Mouse (Mus musculus) embryonic facial prominence, embryonic 13.5 days (tissue): ENCODE measurements around the gene Abca5. TPM values are rescaled to one million over a fixed set of nuclear protein-coding genes. Genes with fewer than 3 reads are reported as not detected.

ENCODE experiments used
- ATAC-seq: fragments of 200-750 bp; cut with Nextera tagmentation; 2 replicates; pipeline ENCODE4 v1.8.0; 2017; ENCODE audit warnings: low read depth; ENCODE audit not compliant: insufficient number of reproducible peaks, insufficient read depth, low FRiP score, low TSS enrichment
- H3K27ac ChIP-seq: fragments of 300-500 bp; sonication (generic); 2 replicates; pipeline ENCODE4 v1.5.1; 2015; ENCODE audit warnings: moderate library complexity, mild to moderate bottlenecking, inconsistent platforms
- H3K27me3 ChIP-seq: fragments of 300-500 bp; sonication (generic); 2 replicates; pipeline ENCODE4 v1.6.1; 2015; ENCODE audit warnings: mild to moderate bottlenecking, inconsistent platforms
- H3K36me3 ChIP-seq: fragments of 300-500 bp; sonication (generic); 2 replicates; pipeline ENCODE4 v1.6.1; 2015; ENCODE audit warnings: mild to moderate bottlenecking, inconsistent platforms
- H3K4me1 ChIP-seq: fragments of 300-500 bp; sonication (generic); 2 replicates; pipeline ENCODE4 v1.6.1; 2015; ENCODE audit warnings: inconsistent platforms
- H3K4me2 ChIP-seq: fragments of 300-500 bp; sonication (generic); 2 replicates; pipeline ENCODE4 v1.6.1; 2015; ENCODE audit warnings: moderate library complexity, mild to moderate bottlenecking, inconsistent platforms
- H3K4me3 ChIP-seq: fragments of 300-500 bp; sonication (generic); 2 replicates; pipeline ENCODE4 v1.5.1; 2015; ENCODE audit warnings: mild to moderate bottlenecking, inconsistent platforms
- H3K9ac ChIP-seq: fragments of 300-500 bp; sonication (generic); 2 replicates; pipeline ENCODE4 v1.6.1; 2015; ENCODE audit warnings: mild to moderate bottlenecking, inconsistent platforms
- H3K9me3 ChIP-seq: fragments of 300-500 bp; sonication (generic); 2 replicates; pipeline ENCODE4 v1.6.1; 2016; ENCODE audit warnings: inconsistent platforms
- WGBS: fragments of 180-500 bp; shearing (Covaris S2); methylation state at CpG from one replicate; pipeline ENCODE4 v1.1.7; 2015; ENCODE audit warnings: mixed read lengths; 5-methylcytosine and 5-hydroxymethylcytosine counted together
- polyA plus RNA-seq: library from polyadenylated mRNA; unstranded; fragments of >200 nt; fragmentation: Nextera tagmentation; extraction: Ambion mirVana; gene quantifications from 2 replicates; pipeline ENCODE4 v1.2.1, GENCODE M21; 2015

Gene Abca5
- polyA plus RNA-seq, 1 experiment from 2014 or later = 6.0 TPM

DNA sequence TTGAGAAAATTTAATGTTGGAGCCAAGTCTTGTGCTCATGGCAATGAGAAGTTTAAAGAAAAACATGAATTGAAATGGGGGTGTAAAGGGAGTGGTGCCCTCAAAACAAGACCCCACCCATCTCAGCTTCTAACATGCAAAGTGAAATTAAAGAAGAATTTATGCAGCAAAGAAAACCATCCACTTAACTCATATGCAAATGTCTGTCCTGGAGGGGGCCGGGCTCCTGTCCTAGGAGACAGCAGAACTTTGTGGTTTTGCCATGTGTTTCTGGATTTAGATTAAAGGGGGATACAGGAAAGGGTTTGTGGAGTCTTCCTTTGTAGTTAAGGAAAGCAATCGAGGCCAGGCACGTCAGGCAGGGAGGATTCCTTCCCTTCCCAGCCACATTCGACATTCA lies 79.6 kb downstream of the Abca5 start:
- Histone ChIP-seq H3K4me1 (no peaks in the 10 kb centered on the region), H3K27ac (no peak overlapping the region), H3K4me3 (no peak overlapping the region), H3K36me3 (no peaks in the 10 kb centered on the region), H3K27me3 (no peaks in the 10 kb centered on the region), H3K9me3 (peaks cover 3% of the 10 kb centered on the region; the same call in 1 of the 2 replicates), H3K4me2 (no peak overlapping the region), H3K9ac (no peak overlapping the region)
- ATAC-seq = no peak
- WGBS = 39% methylated on average over 4 of the region's 4 CpGs

DNA sequence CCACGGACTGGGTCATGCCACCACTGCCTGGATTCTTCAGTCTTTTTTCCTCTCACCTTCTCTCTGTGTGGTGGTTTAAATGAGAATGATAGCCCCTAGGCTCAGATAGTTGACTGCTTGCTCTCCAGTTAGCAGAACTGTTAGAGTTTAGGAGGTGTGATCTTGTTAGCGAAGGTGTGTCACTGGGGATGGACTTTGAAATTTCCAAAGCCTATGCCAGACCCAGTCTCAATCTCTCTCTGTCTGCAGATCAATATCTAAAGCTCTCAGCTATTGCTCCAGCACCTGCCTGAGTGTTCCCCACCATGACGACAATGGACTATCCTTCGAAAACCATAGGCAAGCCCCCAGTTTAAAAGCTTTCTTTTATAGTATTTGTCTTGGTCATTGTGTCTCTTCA lies 80.5 kb downstream of the Abca5 start:
- Histone ChIP-seq H3K9me3 (peaks cover 3% of the 10 kb centered on the region; the same call in 1 of the 2 replicates), H3K36me3 (no peaks in the 10 kb centered on the region), H3K4me3 (no peak overlapping the region), H3K4me2 (no peak overlapping the region), H3K27ac (no peak overlapping the region), H3K27me3 (no peaks in the 10 kb centered on the region), H3K4me1 (no peaks in the 10 kb centered on the region), H3K9ac (no peak overlapping the region)
- ATAC-seq = no peak
- WGBS = 95% methylated on average over 4 of the region's 4 CpGs

DNA sequence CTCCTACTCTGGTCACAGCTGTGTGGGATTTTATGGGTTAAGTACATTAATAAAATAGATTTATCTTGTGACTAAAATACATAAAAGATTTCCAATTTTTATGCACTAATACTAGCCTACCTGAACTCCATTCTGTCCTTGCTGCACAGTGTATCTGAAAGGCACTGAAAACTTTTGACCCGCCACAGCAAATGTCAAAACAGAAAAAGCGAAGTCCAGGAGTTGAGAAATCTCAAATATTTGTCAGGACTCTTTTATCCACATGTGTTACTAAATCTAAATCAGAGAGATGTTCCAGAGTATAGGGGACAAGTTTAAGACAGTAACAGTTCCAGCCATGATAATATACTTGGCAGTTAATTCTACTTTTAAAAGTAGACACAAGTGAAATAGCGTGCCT lies 85.3 kb downstream of the Abca5 start:
- 68% methylated on average over 3 of the region's 3 CpGs for WGBS
- Histone ChIP-seq H3K9ac (no peak overlapping the region), H3K36me3 (no peaks in the 10 kb centered on the region), H3K27me3 (no peaks in the 10 kb centered on the region), H3K4me2 (no peak overlapping the region), H3K4me1 (no peaks in the 10 kb centered on the region), H3K9me3 (no peaks in the 10 kb centered on the region), H3K4me3 (no peak overlapping the region), H3K27ac (no peak overlapping the region)
- no peak for ATAC-seq

DNA sequence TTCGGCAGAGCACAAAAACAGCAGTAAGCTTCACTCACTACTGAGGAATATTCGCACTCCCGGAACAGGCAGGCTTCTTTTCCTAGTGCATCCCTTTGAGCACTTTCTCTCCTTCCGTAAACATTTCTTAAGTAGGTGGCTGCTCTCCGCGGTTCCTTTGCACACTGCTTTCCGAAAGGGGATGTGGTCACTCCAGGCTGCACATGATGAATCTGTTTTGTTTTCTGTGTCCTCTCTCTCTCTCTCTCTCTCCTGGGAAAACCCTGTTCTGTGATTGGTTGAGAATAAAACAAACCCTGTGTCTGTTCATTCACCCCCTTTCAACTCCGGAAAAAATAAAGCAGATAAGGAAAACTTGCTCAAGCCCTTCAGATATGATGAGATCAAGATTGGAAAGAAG lies 86.0 kb downstream of the Abca5 start, which contains the start of gene Abca6:
Gene Abca6 (minus strand): TSS at position 243 of the 400 bp plus-strand sequence.
- ATAC-seq = no peak
- no peaks in the 10 kb centered on the region for H3K9me3 ChIP-seq
- no peaks in the 10 kb centered on the region for H3K36me3 ChIP-seq
- H3K4me3 ChIP-seq = peak within 1 kb of the TSS; percentile 31
- no peaks in the 10 kb centered on the region for H3K4me1 ChIP-seq
- peak within 1 kb of the TSS; percentile 49 for H3K9ac ChIP-seq
- 9% methylated on average over 8 of the region's 8 CpGs for WGBS
- no peak within 1 kb of the TSS for H3K27ac ChIP-seq
- H3K4me2 ChIP-seq = peak within 1 kb of the TSS; percentile 53
- no peaks in the 10 kb centered on the region for H3K27me3 ChIP-seq

DNA sequence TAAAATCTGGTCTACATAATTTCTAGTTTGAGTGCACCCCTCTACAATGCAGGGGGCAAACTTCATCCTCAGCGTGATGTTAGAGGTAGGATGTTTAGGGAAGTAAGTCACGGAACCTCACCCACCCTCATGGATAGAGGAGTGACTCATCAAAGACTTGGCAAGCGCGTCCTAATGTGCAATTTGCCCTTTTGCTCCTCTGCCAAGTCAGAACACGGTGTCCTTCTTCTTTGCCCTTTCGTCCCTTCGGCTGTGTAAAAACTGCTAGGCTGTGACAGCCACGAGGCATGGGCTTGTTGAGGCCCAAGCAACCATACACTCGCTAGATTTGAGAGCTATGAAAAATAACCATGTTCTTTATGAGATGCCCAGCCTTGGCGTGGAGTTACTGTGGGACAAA lies 92.8 kb downstream of the Abca5 start:
- Histone ChIP-seq H3K36me3 (no peaks in the 10 kb centered on the region), H3K9me3 (peaks cover 3% of the 10 kb centered on the region; the same call in 1 of the 2 replicates), H3K27me3 (no peaks in the 10 kb centered on the region), H3K27ac (no peak overlapping the region), H3K4me1 (no peaks in the 10 kb centered on the region), H3K4me3 (no peak overlapping the region), H3K4me2 (no peak overlapping the region), H3K9ac (no peak overlapping the region)
- ATAC-seq = no peak
- 92% methylated on average over 10 of the region's 10 CpGs for WGBS

DNA sequence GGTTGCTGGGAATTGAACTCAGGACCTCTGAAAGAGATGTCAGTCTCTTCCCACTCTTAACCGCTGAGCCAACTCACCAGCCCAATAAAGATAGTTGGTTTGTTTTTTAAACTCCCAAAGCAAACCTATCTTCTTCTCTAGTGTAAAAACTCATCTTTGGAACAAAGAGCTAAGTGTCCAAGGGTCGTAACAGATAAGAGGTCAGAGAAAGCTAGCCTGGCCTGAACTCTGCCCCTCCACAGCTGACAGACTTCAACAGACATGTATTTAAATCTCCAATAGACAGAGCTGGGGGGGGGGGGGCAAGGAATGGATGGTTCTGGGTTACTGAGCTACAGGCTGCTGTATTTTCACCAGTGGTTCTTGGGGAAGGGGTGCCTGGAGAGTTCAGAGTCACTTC lies 100.0 kb downstream of the Abca5 start:
- Histone ChIP-seq H3K27ac (no peak overlapping the region), H3K4me3 (no peak overlapping the region), H3K4me2 (no peak overlapping the region), H3K9me3 (peaks cover 6% of the 10 kb centered on the region; the same call in 1 of the 2 replicates), H3K36me3 (no peaks in the 10 kb centered on the region), H3K4me1 (no peaks in the 10 kb centered on the region), H3K27me3 (no peaks in the 10 kb centered on the region), H3K9ac (no peak overlapping the region)
- ATAC-seq = no peak
- 64% methylated on average over 2 of the region's 2 CpGs for WGBS

DNA sequence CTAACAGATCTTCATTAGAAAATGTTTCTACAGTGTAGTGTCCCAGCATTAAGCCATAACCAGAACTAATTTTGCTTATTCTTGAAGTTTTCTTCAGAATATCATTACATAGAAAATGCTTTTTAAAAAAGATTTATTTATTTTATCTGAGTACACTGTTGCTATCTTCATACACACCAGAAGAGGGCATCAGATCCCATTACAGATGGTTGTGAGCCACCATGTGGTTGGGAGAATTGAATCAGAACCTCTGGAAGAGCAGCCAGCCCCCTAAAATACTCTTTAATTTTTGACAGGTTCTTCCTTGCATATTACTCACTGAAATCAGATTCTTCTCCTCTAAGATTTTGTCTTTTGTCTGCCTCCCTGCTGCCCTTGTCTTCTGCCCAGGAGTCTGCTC lies 104.5 kb downstream of the Abca5 start:
- no peak for ATAC-seq
- Histone ChIP-seq H3K36me3 (no peaks in the 10 kb centered on the region), H3K4me2 (no peak overlapping the region), H3K9me3 (no peaks in the 10 kb centered on the region), H3K9ac (no peak overlapping the region), H3K4me1 (no peaks in the 10 kb centered on the region), H3K27me3 (no peaks in the 10 kb centered on the region), H3K4me3 (no peak overlapping the region), H3K27ac (no peak overlapping the region)

Other genes starting within 250 kb of the Abca5 start
- 2.3 and 2.7 TPM in 2 replicates for gene Abca8a, start 241.7 kb downstream of the Abca5 start, polyA plus RNA-seq
- gene Abca9, start 169.5 kb downstream of the Abca5 start, polyA plus RNA-seq = 4.7 and 4.8 TPM in 2 replicates
- gene Abca6, start 85.9 kb downstream of the Abca5 start, polyA plus RNA-seq = 0.65 and 1.8 TPM in 2 replicates
- 38.1 and 38.6 TPM in 2 replicates for gene Map2k6, start 61.4 kb upstream of the Abca5 start, polyA plus RNA-seq